Mouse (Mus musculus): Measurements from ENCODE around the gene Golgb1. TPM values are rescaled to one million over a fixed set of nuclear protein-coding genes. Genes with fewer than 3 reads are reported as not detected.

Gene Golgb1
- polyA plus RNA-seq, 1 experiment from 2014 or later = 128 TPM

GRCm38 (mm10) chr16:36949614-36950336 is 74.8 kb downstream of the Golgb1 start:
- H3K27ac ChIP-seq = no peak overlapping the region
- no peak overlapping the region for H3K9ac ChIP-seq
- WGBS = 15% methylated on average over 8 of the region's 8 CpGs
- H3K4me3 ChIP-seq = no peak overlapping the region
- no peaks in the 10 kb centered on the region for H3K27me3 ChIP-seq
- no peak overlapping the region for H3K4me2 ChIP-seq (replicated peaks)
- H3K36me3 ChIP-seq = no peaks in the 10 kb centered on the region
- peaks cover 11% of the 10 kb centered on the region for H3K4me1 ChIP-seq
- peak; percentile 81 for ATAC-seq (ENCODE audit: low FRiP score, low read depth)
- H3K9me3 ChIP-seq = no peaks in the 10 kb centered on the region

GRCm38 (mm10) chr16:36951029-36951428 is 76.1 kb downstream of the Golgb1 start:
- Histone ChIP-seq H3K4me1 (peaks cover 11% of the 10 kb centered on the region), H3K9me3 (no peaks in the 10 kb centered on the region), H3K27ac (no peak overlapping the region), H3K9ac (no peak overlapping the region), H3K4me2 (replicated peaks) (no peak overlapping the region), H3K4me3 (no peak overlapping the region), H3K36me3 (no peaks in the 10 kb centered on the region), H3K27me3 (no peaks in the 10 kb centered on the region)
- 67% methylated on average over 4 of the region's 4 CpGs for WGBS
- no peak for ATAC-seq (ENCODE audit: low FRiP score, low read depth)

- 71% methylated on average over 11 of the region's 11 CpGs for WGBS
- no peaks in the 10 kb centered on the region; the same call in 1 of the 2 replicates for H3K27me3 ChIP-seq
- ATAC-seq (ENCODE audit: low FRiP score, low read depth) = no peak
- H3K4me2 ChIP-seq (replicated peaks) = no peak overlapping the region
- H3K27ac ChIP-seq = no peak overlapping the region
- peaks cover 5% of the 10 kb centered on the region for H3K4me1 ChIP-seq
- H3K9ac ChIP-seq = no peak overlapping the region
- no peaks in the 10 kb centered on the region for H3K36me3 ChIP-seq
- H3K9me3 ChIP-seq = no peaks in the 10 kb centered on the region
- no peak overlapping the region for H3K4me3 ChIP-seq
Measured at GRCm38 (mm10) chr16:36955106-36955505, 80.2 kb downstream of the Golgb1 start.

- H3K9ac ChIP-seq = no peak overlapping the region
- no peaks in the 10 kb centered on the region for H3K9me3 ChIP-seq
- H3K27ac ChIP-seq = no peak overlapping the region
- no peak overlapping the region for H3K4me2 ChIP-seq (replicated peaks)
- ATAC-seq (ENCODE audit: low FRiP score, low read depth) = no peak
- 82% methylated on average over 4 of the region's 4 CpGs for WGBS
- no peak overlapping the region for H3K4me3 ChIP-seq
- no peaks in the 10 kb centered on the region for H3K27me3 ChIP-seq
- no peaks in the 10 kb centered on the region for H3K4me1 ChIP-seq
- H3K36me3 ChIP-seq = no peaks in the 10 kb centered on the region
Measured at GRCm38 (mm10) chr16:36963415-36963814, 88.5 kb downstream of the Golgb1 start.

- no peaks in the 10 kb centered on the region for H3K36me3 ChIP-seq
- H3K27me3 ChIP-seq = no peaks in the 10 kb centered on the region
- no peaks in the 10 kb centered on the region for H3K9me3 ChIP-seq
- no peak overlapping the region for H3K4me2 ChIP-seq (replicated peaks)
- ATAC-seq (ENCODE audit: low FRiP score, low read depth) = no peak
- WGBS = 90% methylated on average over 2 of the region's 2 CpGs
- no peaks in the 10 kb centered on the region for H3K4me1 ChIP-seq
- H3K27ac ChIP-seq = no peak overlapping the region
- H3K4me3 ChIP-seq = no peak overlapping the region
- no peak overlapping the region for H3K9ac ChIP-seq
Measured at GRCm38 (mm10) chr16:36979127-36979526, 104.2 kb downstream of the Golgb1 start.

Other genes with a start within 250 kb of the Golgb1 start
- gene Cd86, start 209.1 kb upstream of the Golgb1 start, polyA plus RNA-seq (2015; fragmentation: Nextera tagmentation; extraction: Ambion mirVana) = 0.88 and 1.2 TPM in 2 replicates
- gene Ildr1, start 181.2 kb upstream of the Golgb1 start, polyA plus RNA-seq (2015; fragmentation: Nextera tagmentation; extraction: Ambion mirVana) = 1.0 and 1.1 TPM in 2 replicates
- 2.9 and 4.3 TPM in 2 replicates for gene Slc15a2, start 90.2 kb upstream of the Golgb1 start, polyA plus RNA-seq (2015; fragmentation: Nextera tagmentation; extraction: Ambion mirVana)
- 58.6 and 62.2 TPM in 2 replicates for gene Iqcb1, start 46.8 kb upstream of the Golgb1 start, polyA plus RNA-seq (2015; fragmentation: Nextera tagmentation; extraction: Ambion mirVana)
- gene Eaf2, start 137 bp upstream of the Golgb1 start, polyA plus RNA-seq (2015; fragmentation: Nextera tagmentation; extraction: Ambion mirVana) = 2.2 and 3.2 TPM in 2 replicates
- gene Hcls1, start 59.8 kb downstream of the Golgb1 start, polyA plus RNA-seq (2015; fragmentation: Nextera tagmentation; extraction: Ambion mirVana) = 4.6 and 5.5 TPM in 2 replicates
- gene Fbxo40, start 115.3 kb downstream of the Golgb1 start, polyA plus RNA-seq (2015; fragmentation: Nextera tagmentation; extraction: Ambion mirVana) = 0.08 and 0.15 TPM in 2 replicates
- 7.6 and 8.6 TPM in 2 replicates for gene Polq, start 136.6 kb downstream of the Golgb1 start, polyA plus RNA-seq (2015; fragmentation: Nextera tagmentation; extraction: Ambion mirVana)